Mouse (Mus musculus): ENCODE results near the gene Iqgap3.

Gene Iqgap3

DNA sequence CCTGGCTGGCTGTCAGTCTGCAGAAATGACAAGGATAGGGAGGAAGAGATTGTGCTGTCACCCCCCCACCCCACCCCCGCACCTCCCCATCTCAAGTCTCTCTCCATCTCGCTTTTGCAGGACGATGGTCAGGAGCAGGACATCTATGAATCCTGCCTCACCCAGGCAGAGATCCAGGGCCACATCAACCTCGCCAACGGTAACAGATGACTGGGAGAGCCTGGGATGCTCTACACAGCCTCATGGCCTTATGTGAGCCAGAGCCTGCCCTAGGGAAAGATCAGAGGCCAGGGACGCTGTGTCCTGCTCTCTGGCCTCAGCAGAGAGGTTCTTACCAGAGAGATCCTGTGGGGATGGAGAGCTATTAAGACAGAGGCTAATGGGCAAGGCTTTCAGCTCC, 8.8 kb downstream of the Iqgap3 start:
- in situ Hi-C loops (cut with MboI, MseI) = loop anchor here (5.0 kb wide), 1 partner anchor 72 kb away; no protein-coding TSS in a partner anchor

GRCm38 (mm10) chr3:88094126-88094525, 12.4 kb downstream of the Iqgap3 start:
- in situ Hi-C loops (cut with MboI, MseI) = loop anchor here (5.0 kb wide), 1 partner anchor 68 kb away; no protein-coding TSS in a partner anchor

GRCm38 (mm10) chr3:88097666-88098065, 15.9 kb downstream of the Iqgap3 start:
- in situ Hi-C loops (cut with MboI, MseI) = no loop called here

DNA sequence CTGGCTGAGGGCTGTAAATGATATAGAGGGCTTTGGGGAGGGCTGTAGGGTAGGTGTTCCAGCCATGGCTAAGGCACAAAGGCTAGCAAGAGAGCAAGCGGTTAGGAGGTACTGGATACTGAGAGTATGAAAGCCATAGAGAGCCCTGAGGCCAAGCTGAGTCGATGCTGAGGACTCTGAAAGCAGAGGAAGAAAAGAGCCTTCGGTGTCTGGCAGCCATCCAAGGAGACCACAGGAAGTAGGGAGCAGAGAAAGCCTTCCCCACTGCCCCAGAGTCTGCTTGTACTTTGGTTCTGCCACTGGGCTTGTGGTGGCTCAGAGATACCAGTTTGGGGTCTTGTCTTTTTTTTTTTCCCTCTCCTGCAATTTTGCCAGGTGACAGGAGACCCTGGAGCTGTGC, 18.5 kb downstream of the Iqgap3 start:
- in situ Hi-C loops (cut with MboI, MseI) = no loop called here

DNA sequence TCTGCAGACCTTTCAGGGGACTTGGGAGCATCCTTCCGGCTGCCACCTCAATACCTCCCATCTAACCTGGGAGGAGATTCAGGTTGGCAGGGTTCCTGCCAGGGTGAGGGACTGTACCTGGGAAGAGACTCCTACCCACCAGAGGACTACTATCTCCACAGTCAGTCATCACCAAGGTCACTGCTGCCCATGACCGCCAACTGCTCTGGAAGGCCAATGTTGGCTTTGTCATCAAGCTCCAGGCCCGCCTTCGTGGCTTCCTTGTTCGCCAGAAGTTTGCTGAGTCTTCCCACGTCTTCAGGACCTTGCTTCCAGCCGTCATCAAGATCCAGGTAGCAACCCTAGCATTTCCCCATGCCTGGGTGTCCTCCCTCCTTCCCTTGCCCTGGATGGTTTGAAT, 20.0 kb downstream of the Iqgap3 start:
- in situ Hi-C loops (cut with MboI, MseI) = no loop called here

DNA sequence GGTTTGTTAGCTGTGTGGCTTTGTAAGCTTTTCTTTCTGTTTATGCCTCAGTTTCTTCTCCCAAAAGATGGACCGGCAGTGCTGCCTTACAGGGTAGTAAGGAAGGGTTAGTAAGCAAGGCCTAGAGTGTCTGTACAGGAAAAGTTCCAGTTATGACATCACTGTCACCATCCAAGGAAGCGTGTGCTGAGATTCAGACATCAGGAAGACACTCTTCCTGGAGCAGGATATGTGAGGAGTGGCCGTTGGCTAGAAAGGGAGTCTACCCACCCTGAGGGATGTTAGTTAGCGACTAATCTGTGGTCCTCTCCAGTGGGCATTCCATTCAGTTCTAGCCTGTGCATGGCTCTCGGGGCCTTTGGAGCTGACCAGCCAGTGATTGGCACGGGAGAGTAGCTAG, 20.4 kb downstream of the Iqgap3 start:
- in situ Hi-C loops (cut with MboI, MseI) = no loop called here

DNA sequence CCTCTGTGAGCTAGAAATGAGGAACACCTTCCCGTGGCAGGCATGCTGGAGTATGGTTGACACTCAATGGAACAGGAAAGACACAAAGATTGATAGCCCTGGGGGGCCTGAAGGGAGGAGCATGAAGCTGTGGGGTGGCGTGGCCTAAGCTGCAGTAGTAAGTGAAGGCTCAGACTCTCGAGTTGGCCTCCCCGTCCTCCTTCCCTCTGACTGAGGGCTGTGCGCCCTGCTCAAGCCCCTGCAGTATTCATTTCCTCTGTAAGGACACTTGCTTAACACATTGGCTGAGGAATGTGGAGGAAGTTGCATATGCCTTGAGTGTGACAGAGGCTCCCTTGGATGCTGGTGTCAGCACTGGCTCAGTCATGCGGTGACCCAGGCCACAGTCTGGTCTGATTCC, 20.8 kb downstream of the Iqgap3 start:
- in situ Hi-C loops (cut with MboI, MseI) = no loop called here

- in situ Hi-C loops (cut with MboI, MseI) = no loop called here
These were observed 24.4 kb downstream of the Iqgap3 start for GRCm38 (mm10) chr3:88106126-88106525.

DNA sequence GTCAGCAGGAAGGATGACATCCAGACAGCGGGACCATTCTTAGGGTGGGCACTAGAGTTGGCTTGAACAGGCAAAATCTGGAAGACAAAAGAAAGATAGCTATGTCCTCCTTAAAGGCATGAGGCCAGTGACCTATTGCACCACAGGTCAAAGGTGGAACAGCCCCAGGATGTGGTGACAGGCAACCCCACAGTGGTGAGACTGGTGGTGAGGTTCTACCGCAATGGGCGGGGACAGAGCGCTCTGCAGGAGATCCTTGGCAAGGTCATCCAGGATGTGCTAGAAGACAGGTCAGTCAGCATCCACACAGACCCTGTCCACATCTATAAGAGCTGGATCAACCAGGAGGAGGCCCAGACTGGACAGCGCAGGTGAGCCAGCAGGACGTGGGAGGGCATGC, 27.4 kb downstream of the Iqgap3 start:
- in situ Hi-C loops (cut with MboI, MseI) = no loop called here

DNA sequence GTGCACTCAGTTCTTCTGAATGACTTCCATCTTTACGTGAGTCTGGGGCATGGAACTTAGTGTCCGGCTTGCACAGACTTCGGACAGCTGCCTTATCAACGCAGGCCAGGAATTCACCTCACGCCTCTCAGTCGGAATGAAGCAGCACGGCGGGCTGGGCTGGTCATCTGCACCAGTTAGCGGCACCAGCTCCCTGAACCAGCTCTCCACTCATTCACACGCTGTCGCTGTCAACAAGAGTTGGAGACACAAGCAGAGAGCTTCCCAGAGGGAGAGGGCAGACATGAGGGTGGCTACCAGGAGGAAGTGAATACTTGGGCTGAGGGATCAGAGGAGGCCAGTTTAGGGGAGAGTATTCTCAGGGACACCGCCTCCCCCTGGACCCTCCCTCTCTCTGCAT, 32.6 kb downstream of the Iqgap3 start:
- in situ Hi-C loops (cut with MboI, MseI) = no loop called here

DNA sequence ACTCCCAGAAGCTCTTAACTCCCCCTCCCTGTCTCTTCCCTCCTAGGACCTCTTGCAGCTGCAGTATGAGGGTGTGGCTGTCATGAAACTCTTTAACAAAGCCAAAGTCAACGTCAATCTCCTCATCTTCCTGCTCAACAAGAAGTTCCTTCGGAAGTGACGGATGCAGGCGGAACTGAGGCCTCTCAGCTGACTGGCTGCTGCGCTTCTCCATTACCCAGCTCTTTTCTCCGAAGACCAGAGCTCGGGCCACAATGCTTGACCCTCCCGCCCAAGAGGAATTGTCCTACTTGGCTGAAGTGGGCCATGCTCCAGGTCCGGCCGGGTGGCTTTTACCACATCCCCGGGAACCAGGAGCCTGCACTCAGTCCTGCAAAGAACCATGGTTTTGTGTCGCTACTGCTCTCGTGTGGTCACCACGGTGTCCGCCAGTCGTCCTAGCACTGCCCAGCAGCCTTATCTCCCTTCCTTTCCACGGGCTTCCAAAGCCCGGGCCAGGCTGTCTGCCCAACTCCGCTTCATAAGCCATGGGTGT, 38.4 kb downstream of the Iqgap3 start:
- in situ Hi-C loops (cut with MboI, MseI) = no loop called here

DNA sequence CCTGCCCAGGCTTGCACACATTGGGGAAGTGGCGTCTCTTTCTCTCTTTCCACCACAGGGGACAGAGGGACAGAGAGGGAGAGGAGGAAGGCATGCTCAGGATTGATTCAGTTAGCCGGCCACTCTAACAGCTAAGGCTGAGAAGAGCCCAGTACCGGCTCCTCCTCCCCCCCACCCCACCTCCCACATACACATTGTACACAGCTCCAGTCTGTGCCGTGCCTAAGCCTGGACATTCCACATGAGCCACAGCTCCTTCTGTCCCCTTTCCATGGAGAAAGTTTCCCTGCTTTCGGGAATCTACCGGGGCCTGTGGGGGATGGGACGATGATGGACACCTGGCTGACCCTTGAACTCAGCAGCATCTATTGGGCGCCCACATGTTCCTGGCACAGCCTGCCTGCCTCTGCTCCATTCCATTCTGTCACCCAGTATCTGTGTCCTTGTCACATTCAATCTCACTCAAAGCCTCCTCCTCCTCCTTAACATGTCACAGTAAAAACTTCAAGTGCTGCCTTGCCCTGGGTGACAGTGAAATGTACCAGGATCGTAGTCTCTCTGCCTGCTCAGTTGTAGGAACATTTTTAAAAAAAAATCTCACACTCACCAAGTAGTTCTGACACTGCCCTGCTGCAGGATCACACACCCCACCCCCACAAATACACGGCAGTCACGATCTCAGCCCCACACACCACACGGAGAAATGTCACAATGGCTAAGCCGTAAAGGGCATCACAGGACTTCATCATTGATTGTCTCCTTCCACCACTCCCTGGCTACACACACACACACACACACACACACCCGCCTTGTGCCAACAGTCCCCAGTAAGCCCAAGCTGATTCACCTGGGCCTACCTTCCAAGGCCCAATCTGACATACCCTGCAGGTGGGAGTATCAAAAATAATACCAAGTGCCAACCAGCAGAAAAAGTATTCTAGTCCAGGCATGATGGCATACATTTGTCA, 39.7 kb downstream of the Iqgap3 start:
- in situ Hi-C loops (cut with MboI, MseI) = no loop called here

GRCm38 (mm10) chr3:88125195-88125594, 43.4 kb downstream of the Iqgap3 start:
- in situ Hi-C loops (cut with MboI, MseI) = no loop called here

- in situ Hi-C loops (cut with MboI, MseI) = no loop called here
These were observed 44.4 kb downstream of the Iqgap3 start for GRCm38 (mm10) chr3:88126181-88126580.

GRCm38 (mm10) chr3:88127636-88128035, 45.9 kb downstream of the Iqgap3 start:
- in situ Hi-C loops (cut with MboI, MseI) = no loop called here

DNA sequence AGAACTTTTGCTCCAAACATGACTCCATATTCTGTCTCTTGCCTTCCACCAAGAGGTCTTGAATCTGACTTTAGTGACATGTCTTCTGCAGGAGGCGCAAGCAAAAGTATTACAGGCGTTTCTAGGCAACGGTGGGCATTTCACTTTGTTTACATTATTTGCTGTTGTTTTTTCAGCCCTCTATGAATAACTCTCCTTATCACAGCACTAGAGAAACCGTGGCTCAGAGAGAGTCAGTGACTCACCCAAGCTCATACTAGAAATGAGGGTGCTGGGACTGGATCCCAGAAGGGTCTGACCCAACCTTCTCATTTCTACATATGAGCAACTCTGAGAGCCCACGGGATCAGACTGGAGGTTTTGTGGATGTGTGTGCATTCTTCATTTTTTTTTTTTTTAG, 46.3 kb downstream of the Iqgap3 start:
- in situ Hi-C loops (cut with MboI, MseI) = no loop called here

- in situ Hi-C loops (cut with MboI, MseI) = no loop called here
These were observed 47.2 kb downstream of the Iqgap3 start for GRCm38 (mm10) chr3:88129006-88129405.

- in situ Hi-C loops (cut with MboI, MseI) = no loop called here
These were observed 49.3 kb downstream of the Iqgap3 start for GRCm38 (mm10) chr3:88131071-88131470.

- in situ Hi-C loops (cut with MboI, MseI) = no loop called here
These were observed 50.7 kb downstream of the Iqgap3 start for GRCm38 (mm10) chr3:88132492-88132891.

DNA sequence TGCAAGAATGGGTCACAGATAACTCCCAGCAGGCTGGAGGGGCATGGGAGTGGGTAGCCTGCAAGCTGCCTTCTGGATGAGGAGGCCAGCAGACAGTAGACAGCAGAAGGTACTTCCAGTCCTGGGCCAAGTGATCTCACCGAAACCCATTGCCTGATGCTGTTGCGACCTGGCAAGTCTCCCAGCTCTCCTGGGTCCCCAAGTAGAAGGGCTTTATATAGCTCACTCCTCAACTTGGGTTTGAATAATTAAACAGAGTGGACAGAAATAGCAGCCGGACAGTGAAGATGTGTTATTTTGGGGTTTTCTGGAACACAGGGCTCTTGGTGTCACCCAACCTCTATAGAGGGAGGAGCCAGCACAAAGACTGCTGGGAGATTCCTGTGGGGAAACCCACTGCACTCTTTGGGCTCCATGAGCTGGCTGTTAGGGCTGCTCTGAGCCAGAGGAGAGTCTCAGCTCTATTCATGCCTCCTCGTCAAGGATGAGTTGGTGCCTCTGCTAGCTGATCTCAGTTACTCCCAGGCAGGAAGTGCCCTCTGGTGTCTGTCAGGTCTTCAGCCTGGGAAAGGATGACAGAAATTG, 51.5 kb downstream of the Iqgap3 start:
- in situ Hi-C loops (cut with MboI, MseI) = no loop called here

GRCm38 (mm10) chr3:88136346-88136745, 54.6 kb downstream of the Iqgap3 start:
- in situ Hi-C loops (cut with MboI, MseI) = no loop called here

DNA sequence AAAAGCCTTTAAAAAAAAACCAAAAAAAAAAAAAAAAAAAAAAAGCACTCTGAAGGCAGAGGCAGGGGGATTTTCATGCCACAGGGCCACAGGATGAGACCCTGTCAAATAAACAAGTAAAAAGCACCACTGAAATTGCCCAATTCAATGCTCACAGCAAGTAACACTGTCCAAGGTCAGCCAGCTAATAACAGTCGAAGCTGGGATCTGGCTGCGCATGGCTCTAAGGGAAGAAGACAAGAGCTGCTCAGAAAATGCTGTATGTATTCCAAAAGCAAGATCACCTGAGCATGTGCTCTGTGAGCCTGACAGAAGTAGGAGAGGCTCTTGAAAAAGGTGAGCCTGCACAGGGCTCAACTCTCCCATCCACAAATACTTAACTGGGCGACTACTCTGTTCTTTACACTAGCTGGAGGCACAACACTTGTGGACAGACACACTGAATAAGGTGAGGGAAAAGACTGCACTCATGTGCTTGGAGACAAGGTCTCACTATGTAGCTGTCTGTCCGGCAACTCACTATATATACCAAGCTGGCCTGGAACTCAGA, 55.2 kb downstream of the Iqgap3 start:
- in situ Hi-C loops (cut with MboI, MseI) = no loop called here

Measured in regulatory T cell (primary cell).